Mouse (Mus musculus) adrenal gland, adult 2 months (tissue): ENCODE results near the gene Tex16. TPM values are rescaled to one million over a fixed set of nuclear protein-coding genes. Genes with fewer than 3 reads are reported as not detected.

Experiments used
- DNase-seq: peaks from one replicate; pipeline ENCODE4 v3.0.0; 2021
- long read RNA-seq: library from polyadenylated mRNA; stranded (forward); transcript quantifications from one replicate; pipeline ENCODE4 v2.0.0, GENCODE M21; 2021
- polyA plus RNA-seq: library from polyadenylated mRNA; depleted of rRNA; stranded (reverse); fragments of >200 nt; gene quantifications from 2 replicates; pipeline ENCODE4 v1.2.3, GENCODE M21; 2012; rRNA removed
- total RNA-seq, 2 experiments: library from RNA; stranded (reverse); gene quantifications; 2 replicates each; pipeline ENCODE4 v1.2.3; 2021

Tex16 gene
- 1 to 10 TPM; 2.4 to 2.7 TPM for total RNA-seq
- polyA plus RNA-seq, result 0.04 TPM in 1 of 2 replicates, not detected in the other
- long read RNA-seq, result 0 reads

- no peak for DNase-seq
Observed at GRCm38 (mm10) chrX:112010707-112011106, at the start of gene Tex16. Gene Tex16 (plus strand): TSS chrX:112011007.

GRCm38 (mm10) chrX:111999661-112000060 lies 11.1 kb upstream of the Tex16 start:
- no peak for DNase-seq

Other genes with a start within 250 kb of the Tex16 start
- 1 to 10 TPM; 4.2 to 4.3 TPM for gene Gm45194, start 119.6 kb upstream of the Tex16 start, total RNA-seq
- gene Gm45194, start 119.6 kb upstream of the Tex16 start, polyA plus RNA-seq, result not detected in 2 replicates
- gene 4933403O08Rik, start 228.0 kb downstream of the Tex16 start, total RNA-seq, result 1 to 10 TPM; 1.9 to 2.0 TPM
- not detected in 2 replicates for gene 4933403O08Rik, start 228.0 kb downstream of the Tex16 start, polyA plus RNA-seq